Mouse (Mus musculus) left cerebral cortex, postnatal 4 days (tissue): ENCODE results near the gene Padi4. TPM values are rescaled to one million over a fixed set of nuclear protein-coding genes. Genes with fewer than 3 reads are reported as not detected.

Source experiments
- DNase-seq: peaks from one replicate; pipeline ENCODE4 v3.0.0-alpha.2; 2022
- intact Hi-C: fragments of 180-260 bp; cut with DNase I; formaldehyde crosslinking; loops from one replicate; pipeline ENCODE4 v1.15.1; 2025
- total RNA-seq, 2 experiments: library from RNA; stranded (reverse); gene quantifications; 2 replicates each; pipeline ENCODE4 v1.2.3; 2021

The Padi4 gene
- total RNA-seq, 2 experiments from 2014 or later = not detected

- intact Hi-C loops = no loop called here
- DNase-seq = peak; percentile 75
Observed at GRCm38 (mm10) chr4:140788983-140789382, 14.9 kb upstream of the Padi4 start.

DNA sequence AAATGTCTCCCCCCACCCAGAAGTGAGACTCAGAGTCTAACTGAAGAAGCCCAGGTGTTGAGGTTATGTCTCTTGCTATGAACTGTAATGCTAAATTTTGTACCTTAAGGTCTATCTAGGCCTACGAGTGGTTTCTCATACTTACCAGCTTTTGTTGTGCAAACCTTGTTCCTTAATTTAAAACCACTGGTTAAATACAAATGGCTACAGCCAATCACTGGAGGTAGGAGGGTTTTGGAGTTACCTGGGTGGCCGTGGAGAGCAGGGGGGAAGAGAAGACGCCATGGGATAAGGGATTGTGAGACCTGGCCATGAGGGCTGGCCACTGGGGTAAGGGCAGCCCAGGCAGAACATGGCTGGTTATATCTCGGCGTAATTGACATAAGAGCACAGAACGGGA is 14.2 kb upstream of the Padi4 start:
- DNase-seq = no peak
- intact Hi-C loops = no loop called here

DNA sequence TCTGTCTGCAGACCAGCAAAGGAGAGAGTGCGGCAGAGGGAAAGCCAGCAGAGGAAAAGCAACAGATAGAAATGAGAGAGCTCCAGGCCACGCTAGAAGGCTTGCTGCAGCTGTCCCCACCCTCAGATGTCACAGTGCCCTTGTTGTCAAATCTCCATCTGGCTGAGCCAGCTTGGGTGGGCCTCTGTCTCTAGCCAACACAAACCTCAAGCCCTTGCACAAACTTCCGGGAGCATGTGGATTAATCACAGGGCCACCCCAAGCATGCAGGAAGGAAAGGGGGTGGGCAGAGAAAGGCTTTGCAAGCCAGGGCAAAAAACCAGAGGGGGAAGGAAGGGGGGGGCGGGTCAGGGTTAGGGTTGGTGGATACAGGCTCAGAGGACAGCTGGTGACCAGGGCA is 13.4 kb upstream of the Padi4 start:
- no peak for DNase-seq
- intact Hi-C loops = no loop called here

GRCm38 (mm10) chr4:140785217-140785616 is 11.2 kb upstream of the Padi4 start:
- intact Hi-C loops = no loop called here
- DNase-seq = no peak

DNA sequence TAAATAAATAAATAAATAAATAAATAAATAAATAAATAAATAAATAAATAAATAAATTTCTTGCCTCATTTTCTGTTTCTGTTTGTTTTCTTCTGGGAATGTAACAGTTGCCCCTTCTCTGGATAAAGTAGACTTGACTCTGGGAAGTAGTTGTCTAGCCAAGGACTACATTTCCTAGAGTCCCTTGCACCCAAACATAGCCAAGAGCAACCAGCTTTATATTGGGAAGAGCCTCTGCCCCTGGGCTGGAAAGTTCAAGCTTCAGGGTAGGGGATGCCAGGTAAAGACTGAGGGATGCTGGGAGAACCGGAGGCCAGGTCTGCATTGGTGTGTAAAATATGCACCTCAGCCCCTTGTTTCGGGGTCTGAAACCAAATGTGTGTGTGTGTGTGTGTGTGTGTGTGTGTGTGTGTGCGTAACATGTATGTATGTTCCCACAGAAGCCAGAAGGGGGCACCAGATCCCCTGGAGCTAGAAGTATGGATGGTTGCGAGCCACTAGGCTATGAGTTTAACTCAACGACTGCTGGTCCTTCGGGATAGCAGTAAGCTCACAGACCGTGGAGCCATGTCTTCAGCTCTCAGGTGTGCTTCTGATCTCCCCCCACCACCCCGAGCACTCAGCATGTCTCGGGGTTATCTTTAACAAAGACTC is 10.4 kb upstream of the Padi4 start:
- no peak for DNase-seq
- intact Hi-C loops = no loop called here

- DNase-seq = no peak
- intact Hi-C loops = no loop called here
Observed at GRCm38 (mm10) chr4:140782821-140783220, 8.8 kb upstream of the Padi4 start.

DNA sequence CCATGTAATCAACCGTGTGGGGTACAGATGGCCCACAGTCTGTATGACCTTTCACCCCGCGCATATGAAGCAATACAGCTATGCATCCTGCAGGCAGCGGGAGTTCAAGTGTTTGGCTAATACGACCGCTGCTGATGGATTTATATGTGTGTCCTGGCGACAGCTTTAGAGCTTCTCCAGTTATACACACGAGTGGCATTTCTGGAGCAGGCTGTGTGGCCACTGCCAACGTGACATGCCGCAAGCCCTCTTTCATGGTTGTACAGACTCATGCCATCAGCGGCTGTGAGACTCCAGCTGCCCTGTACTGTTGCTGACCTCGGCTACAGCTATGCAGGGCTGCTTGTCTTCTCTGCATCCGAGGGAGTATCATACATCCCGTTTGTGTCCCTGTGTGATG is 6.5 kb upstream of the Padi4 start:
- intact Hi-C loops = no loop called here
- no peak for DNase-seq

DNA sequence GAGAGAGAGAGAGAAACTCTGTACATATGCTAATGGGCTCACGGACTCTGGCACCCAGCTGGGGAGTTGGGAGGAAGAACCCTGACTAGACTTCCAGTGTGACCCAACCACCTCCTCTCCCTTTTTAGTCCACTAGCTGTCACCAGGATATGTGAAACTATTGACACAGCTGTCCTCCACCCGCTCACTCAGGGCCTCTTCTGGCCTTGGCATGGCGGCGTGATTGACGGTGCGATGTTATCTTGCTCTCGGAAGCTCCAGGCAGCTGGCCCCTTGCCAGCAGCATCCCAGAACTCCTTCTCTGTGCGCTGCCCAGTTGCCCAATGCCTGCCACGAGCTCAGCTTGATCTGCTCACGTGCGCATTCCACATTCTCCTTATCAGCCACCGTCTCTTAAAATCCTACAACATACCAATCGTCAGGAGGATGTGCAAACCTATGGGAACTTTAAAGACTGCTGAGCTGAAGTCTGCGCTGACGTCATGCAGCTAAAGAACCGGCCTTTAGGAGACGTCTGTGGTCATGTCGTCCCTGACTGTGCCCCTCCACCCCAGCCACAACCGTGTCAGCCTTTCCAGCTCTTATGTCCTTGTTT is 5.9 kb upstream of the Padi4 start:
- intact Hi-C loops = no loop called here
- DNase-seq = peak; percentile 54

- no peak for DNase-seq
- intact Hi-C loops = no loop called here
Observed at GRCm38 (mm10) chr4:140776623-140777022, 2.6 kb upstream of the Padi4 start.

DNA sequence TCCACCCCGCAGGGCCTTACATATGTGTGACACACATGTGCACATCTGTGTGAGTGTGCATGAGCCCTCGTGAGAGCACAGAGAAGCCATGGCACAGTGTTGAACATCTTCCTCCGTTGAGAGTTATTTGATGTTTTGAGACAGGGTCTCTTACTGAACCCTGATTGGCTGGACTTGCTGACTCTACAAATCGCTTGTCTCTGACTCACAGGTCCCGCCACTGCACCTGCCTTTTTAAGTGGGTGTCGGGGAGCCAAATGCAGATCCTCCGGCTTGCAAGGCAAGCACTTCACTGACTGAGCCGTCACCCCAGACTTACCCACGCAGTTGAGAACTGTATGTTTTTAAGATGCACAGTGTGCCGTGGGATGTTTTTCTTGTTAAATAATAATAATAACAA is 1.8 kb upstream of the Padi4 start:
- intact Hi-C loops = no loop called here
- DNase-seq = no peak

DNA sequence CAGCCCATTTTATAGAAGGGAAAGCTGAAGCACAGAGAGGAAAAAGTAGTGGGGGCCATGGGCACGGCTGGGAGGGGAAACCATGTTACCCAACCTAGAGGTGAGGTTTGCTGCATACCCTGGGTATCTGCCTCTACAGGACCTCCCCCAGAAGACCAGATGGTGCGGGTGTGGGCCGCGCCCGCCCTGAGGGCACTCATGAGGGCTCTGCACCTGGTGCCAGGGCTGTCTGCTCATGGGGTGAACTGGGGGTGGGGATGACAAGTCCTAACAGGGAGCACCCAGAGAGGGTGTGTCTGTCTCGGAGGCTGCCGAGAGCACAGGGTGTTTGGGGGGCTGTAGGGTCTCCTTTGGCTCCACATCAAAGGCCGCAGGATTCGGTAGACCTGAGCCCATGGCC is 857 bp upstream of the Padi4 start:
- intact Hi-C loops = no loop called here
- no peak for DNase-seq

GRCm38 (mm10) chr4:140771091-140771490 is 2.9 kb downstream of the Padi4 start:
- intact Hi-C loops = no loop called here
- no peak for DNase-seq

DNA sequence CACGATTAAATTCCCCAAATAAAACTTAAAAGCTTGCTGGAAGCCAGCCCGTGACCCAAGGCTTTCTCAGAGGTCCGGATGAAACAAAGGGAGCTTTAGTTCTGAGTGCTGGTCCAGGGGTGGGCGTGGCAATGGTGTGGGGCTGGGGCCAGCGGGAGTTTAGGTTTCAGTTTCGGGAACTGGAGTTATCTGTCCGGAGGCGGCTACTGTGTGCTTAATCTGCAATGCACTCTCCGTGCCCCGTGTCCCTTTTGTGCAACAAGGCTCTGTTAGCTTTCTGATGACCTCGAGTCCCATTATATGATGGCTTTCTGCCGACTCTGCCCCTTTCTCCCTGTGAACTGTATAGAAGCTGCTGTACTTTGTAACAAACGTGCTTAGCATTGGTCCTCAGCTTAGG is 3.6 kb downstream of the Padi4 start:
- DNase-seq = no peak
- intact Hi-C loops = no loop called here

DNA sequence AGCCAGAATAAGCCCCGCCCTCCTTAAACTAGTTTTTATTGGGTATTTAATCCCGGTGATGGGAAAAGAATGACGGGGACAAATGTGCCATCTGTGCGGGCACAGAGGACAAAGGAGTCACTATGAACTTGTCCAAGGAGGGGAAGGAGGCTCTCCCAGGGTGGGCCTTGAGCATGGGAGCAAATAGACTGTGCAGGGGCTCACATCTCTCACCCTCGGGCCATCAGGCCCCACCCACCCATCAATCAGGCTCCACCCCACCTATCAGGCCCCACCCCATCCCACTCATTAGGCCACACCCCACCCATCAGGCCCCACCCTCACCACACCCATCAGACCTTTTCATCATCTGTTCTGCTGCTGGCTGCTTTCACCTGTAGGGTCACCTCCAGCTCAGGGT is 5.1 kb downstream of the Padi4 start:
- no peak for DNase-seq
- intact Hi-C loops = no loop called here

- DNase-seq = no peak
- intact Hi-C loops = no loop called here
Observed at GRCm38 (mm10) chr4:140765936-140766335, 8.1 kb downstream of the Padi4 start.

- intact Hi-C loops = no loop called here
- peak; percentile 53 for DNase-seq
Observed at GRCm38 (mm10) chr4:140763158-140763557, 10.9 kb downstream of the Padi4 start.

GRCm38 (mm10) chr4:140761601-140762000 is 12.4 kb downstream of the Padi4 start:
- intact Hi-C loops = no loop called here
- DNase-seq = no peak

DNA sequence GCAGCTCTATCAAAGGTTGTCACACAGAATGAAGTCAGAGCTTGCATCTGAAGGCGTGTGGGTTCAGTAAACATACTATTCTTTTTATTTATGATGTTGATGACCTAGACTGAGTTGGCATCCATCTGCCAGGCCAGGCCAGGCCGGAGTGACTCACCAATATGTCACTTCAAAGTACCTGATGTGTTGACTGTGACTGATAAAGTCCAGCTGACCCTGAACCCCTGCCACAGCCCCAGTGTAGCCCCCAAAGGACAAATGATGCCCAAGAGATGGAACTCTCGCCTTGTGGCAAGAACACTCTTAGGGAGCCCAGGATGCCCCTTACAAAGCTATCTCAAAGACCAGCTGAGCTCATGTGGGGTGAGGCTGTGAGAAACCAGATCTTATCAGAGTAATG is 18.2 kb downstream of the Padi4 start:
- intact Hi-C loops = no loop called here
- DNase-seq = no peak

DNA sequence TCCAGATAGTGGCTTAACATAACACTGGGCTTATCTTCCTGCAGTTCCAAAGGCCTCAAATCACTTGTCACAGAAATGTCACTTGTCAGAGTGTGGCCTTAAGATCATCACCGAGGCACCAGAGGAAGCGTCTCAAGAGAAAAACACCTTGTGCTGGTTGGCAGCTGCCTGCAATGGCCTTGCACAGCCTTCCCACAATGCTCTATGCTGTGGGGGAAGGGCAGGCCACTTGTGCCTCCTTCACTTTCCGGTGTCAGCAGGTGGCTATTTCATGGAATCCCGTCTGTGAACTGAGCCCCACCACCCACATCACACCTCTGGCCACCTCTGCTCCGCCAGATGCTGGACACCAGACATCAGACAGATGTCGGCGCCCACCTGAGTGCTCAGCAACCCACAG is 20.7 kb downstream of the Padi4 start:
- intact Hi-C loops = no loop called here
- no peak for DNase-seq

GRCm38 (mm10) chr4:140750328-140750727 is 23.7 kb downstream of the Padi4 start:
- DNase-seq = no peak
- intact Hi-C loops = no loop called here

- intact Hi-C loops = no loop called here
- no peak for DNase-seq
Observed at GRCm38 (mm10) chr4:140747978-140748377, 26.1 kb downstream of the Padi4 start.

DNA sequence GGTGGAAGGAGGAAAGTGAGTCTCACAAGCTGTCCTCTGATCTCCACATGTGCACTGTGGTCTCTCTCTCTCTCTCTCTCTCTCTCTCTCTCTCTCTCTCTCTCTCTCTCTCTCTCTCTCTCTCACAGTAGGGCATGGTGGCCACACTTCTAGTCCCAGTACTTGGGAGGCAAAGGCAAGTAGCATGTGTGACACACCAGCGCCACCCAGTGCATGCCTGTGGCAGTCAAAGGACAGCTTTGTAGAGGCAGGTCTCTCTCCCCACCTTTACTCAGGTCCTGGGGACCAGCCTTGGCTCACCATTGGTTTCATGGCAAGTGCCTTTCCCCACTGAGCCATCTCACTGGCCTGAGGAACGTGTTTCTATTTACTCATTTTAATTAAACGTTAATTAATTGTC is 29.4 kb downstream of the Padi4 start:
- DNase-seq = peak; percentile 70
- intact Hi-C loops = no loop called here

DNA sequence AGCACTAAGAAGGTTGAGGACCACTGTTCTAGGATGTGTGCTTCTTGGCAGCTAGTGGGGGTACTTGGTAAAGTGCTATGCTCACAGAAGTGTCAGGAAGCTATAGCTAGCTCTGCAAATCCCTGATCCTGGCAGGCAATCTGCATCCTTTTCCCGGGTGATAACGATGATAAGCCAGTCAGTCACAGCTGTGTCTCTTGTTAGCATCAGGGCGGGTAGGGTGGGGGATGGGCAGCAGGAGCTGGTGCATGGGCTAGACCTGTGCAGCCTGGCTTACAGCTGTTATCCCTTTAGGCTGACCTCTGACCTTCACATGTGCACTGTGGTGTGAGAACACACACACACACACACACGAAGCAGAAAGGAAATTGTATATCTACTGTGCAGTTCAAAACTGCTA is 30.9 kb downstream of the Padi4 start:
- no peak for DNase-seq
- intact Hi-C loops = no loop called here
